Mouse (Mus musculus) retina, embryonic 14.5 days (tissue): ENCODE results near the gene Thap4.
"Not testable (repeated sequence)": the region's sequence is repeated elsewhere in the genome, so short reads cannot be mapped to it uniquely, and the experiment has no call there.

ENCODE experiments used
- DNase-seq: peaks from one replicate; pipeline ENCODE4 v3.0.0-alpha.2; 2015; ENCODE audit warnings: low spot score

Gene Thap4

GRCm38 (mm10) chr1:93689901-93690496, 64.7 kb downstream of the Thap4 start:
- DNase-seq: no peak

GRCm38 (mm10) chr1:93688154-93688553, 66.5 kb downstream of the Thap4 start:
- no peak for DNase-seq

GRCm38 (mm10) chr1:93686961-93687320, 67.7 kb downstream of the Thap4 start:
- no peak for DNase-seq

GRCm38 (mm10) chr1:93686245-93686960, 68.3 kb downstream of the Thap4 start:
- DNase-seq: peak; percentile 79

- DNase-seq: peak; percentile 66
These were observed 69.0 kb downstream of the Thap4 start, which contains the start of gene Bok for GRCm38 (mm10) chr1:93685401-93686244. Gene Bok, plus strand, starts transcription at chr1:93685660.

- DNase-seq: no peak
These were observed 74.6 kb downstream of the Thap4 start for GRCm38 (mm10) chr1:93679889-93680568.

GRCm38 (mm10) chr1:93678386-93678785, 76.3 kb downstream of the Thap4 start:
- no peak for DNase-seq

GRCm38 (mm10) chr1:93672682-93673081, 82.0 kb downstream of the Thap4 start:
- DNase-seq: no peak

GRCm38 (mm10) chr1:93669941-93670340, 84.7 kb downstream of the Thap4 start:
- no peak for DNase-seq

GRCm38 (mm10) chr1:93668791-93669548, 85.7 kb downstream of the Thap4 start:
- DNase-seq: peak; percentile 81

GRCm38 (mm10) chr1:93667760-93668400, 86.8 kb downstream of the Thap4 start:
- peak; percentile 50 for DNase-seq

- not testable (repeated sequence) for DNase-seq
These were observed 96.1 kb downstream of the Thap4 start, which contains the start of gene Stk25 for GRCm38 (mm10) chr1:93658559-93658958. Gene Stk25, minus strand, starts transcription at chr1:93658659.

GRCm38 (mm10) chr1:93657025-93657360, 97.7 kb downstream of the Thap4 start:
- DNase-seq: no peak

- no peak for DNase-seq
These were observed 98.2 kb downstream of the Thap4 start for GRCm38 (mm10) chr1:93656325-93657024.

GRCm38 (mm10) chr1:93654798-93655197, 99.9 kb downstream of the Thap4 start:
- DNase-seq: no peak

- DNase-seq: no peak
These were observed 100.4 kb downstream of the Thap4 start for GRCm38 (mm10) chr1:93654275-93654674.
